Mouse (Mus musculus): ENCODE measurements at regions not wholly inside any gene's neighbourhood (a gene's known extent, or its start where the extent isn't known, plus 50 kb on each side); places are given as distances from the start of the nearest gene placed in this dataset.

GRCm38 (mm10) chr17:87851456-87851855, 53.7 kb upstream of the Kcnk12 start:
- no peak overlapping the region for H3K4me2 ChIP-seq (ENCODE audit: low read depth, low read length, poor library complexity, severe bottlenecking)
- no peak overlapping the region for H3K9ac ChIP-seq (replicated peaks; ENCODE audit: low read length, poor library complexity, severe bottlenecking)
- ATAC-seq (ENCODE audit: low FRiP score) (no peak), DNase-seq (ENCODE audit: low spot score) (no peak)
- TF ChIP-seq CTCF (IDR thresholded peaks at IDR 0.05) = no peak
- no peak overlapping the region for H3K4me3 ChIP-seq (ENCODE audit: low read depth, low read length)
- no peak overlapping the region for H3K27ac ChIP-seq (ENCODE audit: low read depth, low read length)
- H3K4me1 ChIP-seq (ENCODE audit: insufficient read depth, low read length) = no peaks in the 10 kb centered on the region
- H3K36me3 ChIP-seq (ENCODE audit: insufficient read depth, low read length) = no peaks in the 10 kb centered on the region
- H3K27me3 ChIP-seq (ENCODE audit: insufficient read depth, low read length) = no peaks in the 10 kb centered on the region
- H3K9me3 ChIP-seq (ENCODE audit: low read length) = no peaks in the 10 kb centered on the region
- WGBS = 27% methylated on average over 1 of the region's 1 CpGs

- H3K4me2 ChIP-seq (ENCODE audit: low read depth, low read length, poor library complexity, severe bottlenecking) = no peak overlapping the region
- no peaks in the 10 kb centered on the region for H3K27me3 ChIP-seq (ENCODE audit: insufficient read depth, low read length)
- 51% methylated on average over 7 of the region's 7 CpGs for WGBS
- no peak overlapping the region for H3K4me3 ChIP-seq (ENCODE audit: low read depth, low read length)
- no peak overlapping the region for H3K9ac ChIP-seq (replicated peaks; ENCODE audit: low read length, poor library complexity, severe bottlenecking)
- DNase-seq (ENCODE audit: low spot score) = peak; percentile 60
- H3K9me3 ChIP-seq (ENCODE audit: low read length) = no peaks in the 10 kb centered on the region
- H3K27ac ChIP-seq (ENCODE audit: low read depth, low read length) = no peak overlapping the region
- H3K4me1 ChIP-seq (ENCODE audit: insufficient read depth, low read length) = no peaks in the 10 kb centered on the region
- TF ChIP-seq CTCF (IDR thresholded peaks at IDR 0.05) = no peak
- H3K36me3 ChIP-seq (ENCODE audit: insufficient read depth, low read length) = no peaks in the 10 kb centered on the region
- no peak for ATAC-seq (ENCODE audit: low FRiP score)
Observed at GRCm38 (mm10) chr17:87849897-87850296, 52.1 kb upstream of the Kcnk12 start.

- no peaks in the 10 kb centered on the region for H3K36me3 ChIP-seq (ENCODE audit: insufficient read depth, low read length)
- 83% methylated on average over 6 of the region's 6 CpGs for WGBS
- no peak for DNase-seq (ENCODE audit: low spot score)
- H3K27me3 ChIP-seq (ENCODE audit: insufficient read depth, low read length) = no peaks in the 10 kb centered on the region
- H3K9ac ChIP-seq (replicated peaks; ENCODE audit: low read length, poor library complexity, severe bottlenecking) = no peak overlapping the region
- no peak overlapping the region for H3K4me3 ChIP-seq (ENCODE audit: low read depth, low read length)
- H3K4me1 ChIP-seq (ENCODE audit: insufficient read depth, low read length) = no peaks in the 10 kb centered on the region
- ATAC-seq (ENCODE audit: low FRiP score) = no peak
- H3K9me3 ChIP-seq (ENCODE audit: low read length) = no peaks in the 10 kb centered on the region
- no peak overlapping the region for H3K4me2 ChIP-seq (ENCODE audit: low read depth, low read length, poor library complexity, severe bottlenecking)
- no peak overlapping the region for H3K27ac ChIP-seq (ENCODE audit: low read depth, low read length)
- TF ChIP-seq CTCF (IDR thresholded peaks at IDR 0.05) = no peak
Observed at GRCm38 (mm10) chr17:87849421-87849820, 51.6 kb upstream of the Kcnk12 start.

- ATAC-seq (ENCODE audit: low FRiP score) = no peak
- Histone ChIP-seq H3K4me3 (ENCODE audit: low read depth, low read length) (no peak overlapping the region), H3K4me2 (ENCODE audit: low read depth, low read length, poor library complexity, severe bottlenecking) (no peak overlapping the region), H3K9me3 (ENCODE audit: low read length) (no peaks in the 10 kb centered on the region), H3K9ac (replicated peaks; ENCODE audit: low read length, poor library complexity, severe bottlenecking) (no peak overlapping the region), H3K27ac (ENCODE audit: low read depth, low read length) (no peak overlapping the region), H3K36me3 (ENCODE audit: insufficient read depth, low read length) (no peaks in the 10 kb centered on the region), H3K27me3 (ENCODE audit: insufficient read depth, low read length) (no peaks in the 10 kb centered on the region), H3K4me1 (ENCODE audit: insufficient read depth, low read length) (no peaks in the 10 kb centered on the region)
- no peak for TF ChIP-seq CTCF (IDR thresholded peaks at IDR 0.05)
- DNase-seq (ENCODE audit: low spot score) = no peak
- 89% methylated on average over 3 of the region's 3 CpGs for WGBS
Observed at GRCm38 (mm10) chr17:87848964-87849363, 51.2 kb upstream of the Kcnk12 start.
